Mouse (Mus musculus) brown adipose tissue, adult 24 weeks (tissue): ENCODE measurements around the gene Gm12185. TPM values are rescaled to one million over a fixed set of nuclear protein-coding genes. Genes with fewer than 3 reads are reported as not detected.
"Not testable (repeated sequence)": the region's sequence is repeated elsewhere in the genome, so short reads cannot be mapped to it uniquely, and the experiment has no call there.

Experiments
- H3K27ac ChIP-seq: fragments of 200-500 bp; replicated peaks from 2 replicates; pipeline ENCODE4 v1.5.1; 2012; ENCODE audit warnings: low read depth, mild to moderate bottlenecking, low read length
- H3K4me1 ChIP-seq: fragments of 200-500 bp; 2 replicates; pipeline ENCODE4 v1.6.1; 2012; ENCODE audit warnings: low read length, mixed read lengths; ENCODE audit not compliant: control insufficient read depth, insufficient read depth, insufficient read length
- H3K4me3 ChIP-seq: fragments of 200-500 bp; 2 replicates; pipeline ENCODE4 v1.5.1; 2012; ENCODE audit warnings: low read depth, mild to moderate bottlenecking, low read length, moderate library complexity; ENCODE audit not compliant: insufficient read depth
- polyA plus RNA-seq: library from polyadenylated mRNA; stranded (reverse); fragments of >200 nt; gene quantifications from 2 replicates; pipeline ENCODE4 v1.2.4, GENCODE M21; 2012; ENCODE audit not compliant: missing spikeins, insufficient read depth, insufficient read length

Gm12185 gene
- polyA plus RNA-seq, 1 experiment, result not detected

- H3K27ac ChIP-seq, H3K4me3 ChIP-seq, H3K4me1 ChIP-seq: not testable (repeated sequence)
These were observed 52.7 kb downstream of the Gm12185 start for GRCm38 (mm10) chr11:48939286-48939685.

- H3K4me3 ChIP-seq, H3K4me1 ChIP-seq, H3K27ac ChIP-seq: not testable (repeated sequence)
These were observed 56.7 kb downstream of the Gm12185 start for GRCm38 (mm10) chr11:48935291-48935690.

DNA sequence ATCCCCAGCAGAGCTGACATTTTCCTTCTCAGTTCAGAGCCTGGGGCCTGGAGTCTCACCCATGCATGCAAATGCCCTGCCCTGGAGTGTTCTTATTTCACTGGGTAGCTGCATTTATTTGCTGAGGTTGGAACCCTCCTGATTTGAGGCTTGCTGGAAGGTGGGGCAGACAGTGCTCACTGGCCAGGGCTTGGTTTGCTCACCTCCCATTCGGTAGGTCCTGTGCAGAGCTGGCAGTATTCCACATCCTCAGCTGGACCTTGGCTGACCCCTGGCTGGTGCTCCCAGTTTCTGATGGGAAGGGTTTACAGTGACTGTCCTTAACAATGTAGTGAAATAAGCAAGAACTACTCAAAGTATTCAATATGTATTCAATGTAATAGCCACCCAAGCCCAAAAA, 58.1 kb downstream of the Gm12185 start:
- H3K4me1 ChIP-seq, H3K27ac ChIP-seq, H3K4me3 ChIP-seq: not testable (repeated sequence)

GRCm38 (mm10) chr11:48933422-48933821, 58.6 kb downstream of the Gm12185 start:
- not testable (repeated sequence) for H3K27ac ChIP-seq, H3K4me3 ChIP-seq, H3K4me1 ChIP-seq

GRCm38 (mm10) chr11:48928068-48928467, 64.0 kb downstream of the Gm12185 start:
- H3K27ac ChIP-seq, H3K4me1 ChIP-seq, H3K4me3 ChIP-seq: not testable (repeated sequence)

DNA sequence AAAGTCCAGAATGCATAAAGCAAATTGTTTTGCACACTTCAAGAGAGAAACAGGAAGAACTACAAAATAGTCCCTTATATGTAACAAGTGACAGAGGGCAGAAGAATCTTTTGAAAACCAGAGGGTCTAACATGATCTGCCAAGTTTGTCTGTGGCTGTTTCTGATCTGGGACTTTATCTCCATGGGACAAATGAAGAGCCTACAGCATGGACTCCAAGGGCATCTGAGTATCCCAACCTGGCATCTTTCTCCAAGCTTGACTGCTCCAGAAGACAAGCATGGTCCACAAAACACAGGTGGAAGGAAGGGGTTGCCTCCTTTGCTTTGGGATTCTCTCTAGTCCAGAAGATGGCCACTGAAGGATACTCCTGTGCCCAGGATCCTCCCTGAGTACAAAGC, 65.6 kb downstream of the Gm12185 start:
- H3K27ac ChIP-seq, result peak overlapping the region; percentile 60; the same call in 1 of the 2 replicates
- not testable (repeated sequence) for H3K4me3 ChIP-seq, H3K4me1 ChIP-seq

GRCm38 (mm10) chr11:48923818-48924217, 68.2 kb downstream of the Gm12185 start:
- H3K4me1 ChIP-seq, H3K27ac ChIP-seq, H3K4me3 ChIP-seq: not testable (repeated sequence)

- no peak overlapping the region for H3K27ac ChIP-seq
- H3K4me1 ChIP-seq, result no peaks in the 10 kb centered on the region
- no peak overlapping the region for H3K4me3 ChIP-seq
These were observed 73.6 kb downstream of the Gm12185 start for GRCm38 (mm10) chr11:48918380-48918779.

- no peak overlapping the region for H3K4me3 ChIP-seq
- no peaks in the 10 kb centered on the region for H3K4me1 ChIP-seq
- no peak overlapping the region for H3K27ac ChIP-seq
These were observed 78.4 kb downstream of the Gm12185 start for GRCm38 (mm10) chr11:48913611-48914010.

DNA sequence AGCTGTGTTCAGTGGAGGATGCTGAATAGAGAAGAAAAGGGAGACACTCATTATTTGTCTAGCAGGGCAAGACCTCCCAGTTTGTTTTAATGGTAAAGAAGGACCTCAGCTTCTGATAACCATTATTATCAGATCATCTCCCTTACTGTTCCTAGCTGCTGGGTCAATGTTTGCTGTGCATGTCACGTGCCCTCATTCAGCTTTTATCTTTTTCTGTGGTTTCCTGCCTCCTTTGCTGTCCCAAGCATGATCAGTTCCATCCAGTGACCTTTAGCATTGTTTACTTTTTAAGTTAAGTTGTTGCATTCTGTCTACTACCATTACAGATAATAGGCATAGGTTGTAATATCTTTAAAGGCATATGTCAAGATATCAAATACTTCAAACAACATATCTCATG, 83.6 kb downstream of the Gm12185 start:
- Histone ChIP-seq H3K4me3 (no peak overlapping the region), H3K4me1 (no peaks in the 10 kb centered on the region), H3K27ac (no peak overlapping the region)

- H3K27ac ChIP-seq, result peak within 1 kb of the TSS; percentile 57; the same call in 1 of the 2 replicates
- H3K4me3 ChIP-seq, result no peak within 1 kb of the TSS
- no peaks in the 10 kb centered on the region for H3K4me1 ChIP-seq
These were observed 90.0 kb downstream of the Gm12185 start, which contains the start of gene Gm5431 for GRCm38 (mm10) chr11:48902021-48902420. Gene Gm5431 (minus strand): TSS chr11:48902214.

GRCm38 (mm10) chr11:48901567-48901930, 90.5 kb downstream of the Gm12185 start:
- not testable (repeated sequence) for H3K4me1 ChIP-seq, H3K4me3 ChIP-seq
- H3K27ac ChIP-seq, result peak overlapping the region; percentile 57; the same call in 1 of the 2 replicates

DNA sequence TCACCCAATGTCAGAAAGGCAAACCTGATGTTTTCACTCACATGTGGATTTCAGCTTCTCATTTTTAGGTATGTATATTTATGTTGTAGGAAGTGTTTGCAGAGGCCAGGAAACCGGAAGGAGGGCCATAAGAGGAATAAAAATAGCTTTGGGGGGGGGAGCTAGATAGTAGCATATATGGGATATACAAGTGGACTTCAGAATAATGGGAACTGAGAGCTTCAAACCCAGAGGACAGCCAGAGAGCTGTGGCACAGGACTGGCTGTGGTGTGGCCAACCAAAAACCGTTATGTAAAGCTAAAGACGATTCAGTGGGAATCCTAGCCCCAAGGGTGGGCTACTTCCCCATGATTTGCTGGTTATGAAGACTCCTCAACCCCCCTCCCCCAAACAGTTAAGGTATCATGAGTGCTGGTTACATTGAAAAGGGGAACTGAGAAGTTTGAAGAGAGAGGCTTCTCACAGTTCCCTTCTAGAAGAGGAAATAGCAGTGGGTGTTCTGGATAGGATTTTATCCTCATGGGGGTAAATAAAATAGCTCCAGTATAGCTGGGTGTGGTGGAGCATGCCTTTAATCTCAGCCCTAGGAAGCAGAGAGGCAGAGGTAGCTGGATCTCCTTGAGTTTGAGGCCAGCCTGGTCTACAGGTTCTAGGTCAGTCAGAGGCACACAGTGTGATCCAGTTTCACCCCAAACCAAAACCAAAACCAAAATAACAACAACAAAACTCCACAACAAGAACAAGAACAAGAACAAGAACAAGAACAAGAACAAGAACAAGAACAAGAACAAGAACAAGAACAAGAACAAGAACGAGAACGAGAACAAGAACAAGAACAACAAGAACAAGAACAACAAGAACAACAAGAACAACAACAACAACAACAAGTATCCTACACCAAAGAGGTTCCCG, 91.1 kb downstream of the Gm12185 start:
- peak overlapping the region; percentile 57; the same call in 1 of the 2 replicates for H3K27ac ChIP-seq
- not testable (repeated sequence) for H3K4me3 ChIP-seq, H3K4me1 ChIP-seq

DNA sequence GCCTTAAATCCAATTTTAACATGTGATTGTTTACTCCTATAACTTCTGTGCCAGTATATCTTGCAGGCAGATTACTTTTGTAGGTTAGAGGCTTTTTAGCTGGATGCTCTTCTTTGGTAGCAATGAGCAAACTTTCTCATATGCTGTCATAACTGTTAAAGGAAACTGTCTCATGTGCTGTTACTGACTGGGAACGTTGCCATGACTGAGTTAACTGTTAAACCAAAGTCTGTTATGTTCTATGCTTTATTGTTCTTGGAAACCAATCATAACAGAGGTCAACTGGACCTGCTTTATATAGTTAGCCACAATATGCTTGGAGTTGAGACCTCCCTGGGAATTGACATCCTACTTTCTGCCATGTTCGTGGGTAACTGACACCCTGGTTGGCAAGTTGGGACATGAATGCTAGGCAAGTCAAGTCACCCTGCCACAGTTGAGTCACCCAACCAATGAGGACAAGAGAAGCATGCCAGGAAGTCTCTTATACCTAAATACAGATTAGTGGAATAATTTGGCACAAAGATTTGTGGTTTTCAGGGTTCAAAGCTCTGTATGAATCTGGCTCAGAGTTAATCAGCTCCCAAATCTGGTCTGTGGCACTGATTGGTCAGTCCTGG, 93.1 kb downstream of the Gm12185 start:
- no peaks in the 10 kb centered on the region for H3K4me1 ChIP-seq
- H3K27ac ChIP-seq, result no peak overlapping the region
- no peak overlapping the region for H3K4me3 ChIP-seq

- H3K4me1 ChIP-seq, result peaks cover 5% of the 10 kb centered on the region; the same call in 1 of the 2 replicates
- H3K27ac ChIP-seq, result no peak overlapping the region
- no peak overlapping the region for H3K4me3 ChIP-seq
These were observed 115.3 kb downstream of the Gm12185 start for GRCm38 (mm10) chr11:48876680-48877079.
